Mouse (Mus musculus) induced T-regulatory cell, adult 2 months (primary cell): ENCODE measurements around the gene 1700003E16Rik.

Experiments used
- DNase-seq: peaks from one replicate; pipeline ENCODE4 v3.0.0-alpha.2; 2012; ENCODE audit warnings: low read depth

Gene 1700003E16Rik

GRCm38 (mm10) chr6:83206321-83206720, 50.1 kb downstream of the 1700003E16Rik start:
- no peak for DNase-seq

- no peak for DNase-seq
Measured at GRCm38 (mm10) chr6:83207361-83208049, 51.3 kb downstream of the 1700003E16Rik start.

GRCm38 (mm10) chr6:83208050-83208400, 51.8 kb downstream of the 1700003E16Rik start:
- no peak for DNase-seq

GRCm38 (mm10) chr6:83210495-83210894, 54.3 kb downstream of the 1700003E16Rik start:
- DNase-seq: no peak

DNA sequence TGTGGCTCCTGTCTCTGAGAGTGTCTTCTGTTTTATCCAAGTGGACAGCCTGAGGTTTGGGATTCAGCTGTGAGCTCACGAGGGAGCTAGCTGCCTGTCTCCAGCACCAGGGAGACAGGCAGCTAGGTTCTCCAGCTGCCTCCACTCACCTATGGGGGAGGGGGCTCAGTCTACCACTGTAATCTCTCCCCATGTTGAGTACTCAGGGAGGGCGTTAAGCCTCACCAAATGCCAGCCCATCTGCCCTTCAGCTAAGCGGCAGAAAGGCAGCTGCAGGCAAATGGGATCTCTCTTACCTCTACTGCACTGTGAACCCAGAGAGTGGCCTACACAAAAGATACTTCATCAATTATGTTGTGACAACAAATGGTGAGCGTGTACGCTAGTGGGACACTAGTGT, 55.3 kb downstream of the 1700003E16Rik start:
- DNase-seq: no peak
